Mouse (Mus musculus): Measurements from ENCODE around the gene Srgap3. TPM values are rescaled to one million over a fixed set of nuclear protein-coding genes. Genes with fewer than 3 reads are reported as not detected.
A peak's percentile ranks its signal among the peaks of the same experiment; 100 is the strongest.

The Srgap3 gene
- 5.5 and 5.8 TPM in 2 replicates for polyA plus RNA-seq (2012; rRNA removed)

GRCm38 (mm10) chr6:112946895-112947436, at the start of gene Srgap3:
Gene Srgap3 (minus strand): TSS chr6:112947266.
- H3K27me3 ChIP-seq (replicated peaks; ENCODE audit: control insufficient read depth, insufficient read depth, low read length), result no peaks in the 10 kb centered on the region
- WGBS, result 1% methylated on average over 31 of the region's 31 CpGs
- peak within 1 kb of the TSS; percentile 56 for H3K4me3 ChIP-seq (ENCODE audit: insufficient read depth, low read depth, low read length)
- TF ChIP-seq POLR2A (IDR thresholded peaks at IDR 0.05; ENCODE audit: low read depth, low read length), result no peak
- H3K36me3 ChIP-seq (ENCODE audit: control insufficient read depth, insufficient read depth, low read length), result no peaks in the 10 kb centered on the region
- peaks cover 6% of the 10 kb centered on the region for H3K4me1 ChIP-seq (ENCODE audit: control insufficient read depth, insufficient read depth, low read length)
- DNase-seq, result peak; percentile 83
- H3K27ac ChIP-seq (ENCODE audit: insufficient read depth, low read depth, low read length), result peak within 1 kb of the TSS; percentile 17

DNA sequence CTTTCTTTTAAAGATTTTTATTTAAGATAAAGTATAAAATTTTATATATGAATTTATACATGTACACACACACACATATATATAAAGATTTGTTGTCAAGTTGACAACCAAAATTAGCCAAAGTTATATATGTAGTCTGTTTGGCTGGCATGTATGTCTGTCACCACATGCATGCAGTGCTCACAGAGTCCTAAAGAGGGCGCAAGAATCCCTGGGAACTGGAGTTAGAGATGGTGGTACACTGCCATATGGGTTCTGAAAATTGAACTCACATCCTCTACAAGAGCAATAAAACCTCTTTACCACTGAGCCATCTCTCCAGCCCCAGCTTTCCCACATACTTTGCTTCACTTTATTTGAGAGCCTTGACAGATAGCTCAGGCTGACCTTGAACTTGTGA, 48.6 kb upstream of the Srgap3 start:
- Histone ChIP-seq H3K4me3 (ENCODE audit: insufficient read depth, low read depth, low read length) (no peak overlapping the region), H3K27me3 (replicated peaks; ENCODE audit: control insufficient read depth, insufficient read depth, low read length) (no peaks in the 10 kb centered on the region), H3K4me1 (ENCODE audit: control insufficient read depth, insufficient read depth, low read length) (no peaks in the 10 kb centered on the region), H3K36me3 (ENCODE audit: control insufficient read depth, insufficient read depth, low read length) (no peaks in the 10 kb centered on the region), H3K27ac (ENCODE audit: insufficient read depth, low read depth, low read length) (no peak overlapping the region)
- no peak for DNase-seq
- no peak for TF ChIP-seq POLR2A (IDR thresholded peaks at IDR 0.05; ENCODE audit: low read depth, low read length)
- no peak for TF ChIP-seq CTCF (conservative IDR thresholded peaks at IDR 0.05; ENCODE audit: insufficient read depth, insufficient read length, low read depth, low read length)
- WGBS, result 56% methylated on average over 1 of the region's 1 CpGs

DNA sequence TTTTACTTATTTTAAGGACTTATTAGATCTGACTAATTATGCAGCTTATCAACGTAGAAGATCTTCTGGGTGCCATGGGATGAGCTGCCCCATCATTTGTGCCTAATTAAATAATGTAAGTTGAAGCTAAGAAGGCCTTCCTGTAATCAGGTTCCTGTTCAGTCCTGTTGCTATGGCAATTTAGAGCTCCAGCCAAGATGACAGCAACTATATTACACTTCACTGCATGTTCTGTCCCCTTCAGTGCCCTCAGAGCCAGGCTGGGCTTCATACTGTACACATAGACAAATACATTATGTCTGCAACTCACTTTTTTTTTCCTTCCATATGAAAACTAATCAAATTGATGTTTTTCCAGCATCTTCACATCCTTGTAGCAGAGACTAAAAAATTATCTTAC, 43.1 kb upstream of the Srgap3 start:
- TF ChIP-seq CTCF (conservative IDR thresholded peaks at IDR 0.05; ENCODE audit: insufficient read depth, insufficient read length, low read depth, low read length) (no peak), POLR2A (IDR thresholded peaks at IDR 0.05; ENCODE audit: low read depth, low read length) (no peak)

DNA sequence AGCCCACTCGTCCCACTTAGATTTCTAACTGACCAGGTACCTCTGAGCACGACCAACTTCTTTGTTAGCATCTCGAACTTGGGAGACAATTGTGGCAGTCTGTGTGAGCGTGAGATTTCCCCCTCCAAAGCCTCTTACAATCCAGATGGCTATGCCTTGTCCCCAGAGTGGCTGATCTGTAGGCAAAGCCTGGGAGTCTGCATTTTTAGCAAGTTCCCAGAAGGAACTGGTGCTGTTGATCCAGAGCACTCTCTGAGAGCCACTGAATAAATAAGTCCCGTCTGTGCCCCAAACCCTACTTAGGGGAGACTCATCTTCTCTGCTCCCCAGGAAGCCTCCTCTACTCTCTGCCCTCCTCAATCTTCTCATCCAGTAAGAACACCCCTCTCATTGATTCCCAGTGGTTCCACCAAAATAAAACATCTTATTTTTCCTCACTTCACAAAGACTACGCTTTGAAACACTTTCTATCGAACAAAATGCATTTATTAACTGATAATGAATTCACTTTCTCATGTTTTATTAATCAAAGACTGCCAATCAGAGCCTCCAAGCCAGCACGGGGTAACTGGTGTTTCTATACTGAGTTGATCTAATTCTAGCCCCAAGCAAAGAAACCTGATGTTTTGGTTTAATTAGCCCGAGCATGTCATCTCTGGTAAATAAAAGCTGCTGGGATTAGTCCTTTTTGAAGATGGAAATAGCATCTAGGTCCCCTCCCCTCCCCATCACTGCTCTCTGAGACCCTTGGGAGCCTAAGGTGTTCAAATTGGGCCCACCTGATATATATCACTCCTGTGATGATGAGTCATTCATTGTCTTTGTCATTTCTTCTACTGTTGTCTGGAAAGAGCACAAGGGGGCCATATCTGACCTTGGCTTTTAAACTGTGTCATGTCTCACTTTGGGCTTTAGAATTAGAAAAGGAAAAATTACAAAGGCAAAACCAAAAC, 38.6 kb upstream of the Srgap3 start:
- 79% methylated on average over 9 of the region's 9 CpGs for WGBS
- Histone ChIP-seq H3K4me3 (ENCODE audit: insufficient read depth, low read depth, low read length) (no peak overlapping the region), H3K4me1 (ENCODE audit: control insufficient read depth, insufficient read depth, low read length) (no peaks in the 10 kb centered on the region), H3K27me3 (replicated peaks; ENCODE audit: control insufficient read depth, insufficient read depth, low read length) (no peaks in the 10 kb centered on the region), H3K27ac (ENCODE audit: insufficient read depth, low read depth, low read length) (no peak overlapping the region), H3K36me3 (ENCODE audit: control insufficient read depth, insufficient read depth, low read length) (no peaks in the 10 kb centered on the region)
- no peak for DNase-seq
- TF ChIP-seq POLR2A (IDR thresholded peaks at IDR 0.05; ENCODE audit: low read depth, low read length) (no peak), CTCF (conservative IDR thresholded peaks at IDR 0.05; ENCODE audit: insufficient read depth, insufficient read length, low read depth, low read length) (no peak)

More for the DNA sequence above, 43.1 kb upstream of the Srgap3 start:
- H3K27me3 ChIP-seq (replicated peaks; ENCODE audit: control insufficient read depth, insufficient read depth, low read length), result no peaks in the 10 kb centered on the region
- no peak for DNase-seq
- H3K4me3 ChIP-seq (ENCODE audit: insufficient read depth, low read depth, low read length), result no peak overlapping the region
- 61% methylated on average over 1 of the region's 1 CpGs for WGBS
- H3K27ac ChIP-seq (ENCODE audit: insufficient read depth, low read depth, low read length), result no peak overlapping the region
- H3K36me3 ChIP-seq (ENCODE audit: control insufficient read depth, insufficient read depth, low read length), result no peaks in the 10 kb centered on the region
- no peaks in the 10 kb centered on the region for H3K4me1 ChIP-seq (ENCODE audit: control insufficient read depth, insufficient read depth, low read length)

- Histone ChIP-seq H3K36me3 (ENCODE audit: control insufficient read depth, insufficient read depth, low read length) (no peaks in the 10 kb centered on the region), H3K27me3 (replicated peaks; ENCODE audit: control insufficient read depth, insufficient read depth, low read length) (no peaks in the 10 kb centered on the region), H3K4me3 (ENCODE audit: insufficient read depth, low read depth, low read length) (no peak overlapping the region), H3K27ac (ENCODE audit: insufficient read depth, low read depth, low read length) (no peak overlapping the region), H3K4me1 (ENCODE audit: control insufficient read depth, insufficient read depth, low read length) (no peaks in the 10 kb centered on the region)
- no peak for DNase-seq
- TF ChIP-seq CTCF (conservative IDR thresholded peaks at IDR 0.05; ENCODE audit: insufficient read depth, insufficient read length, low read depth, low read length) (no peak), POLR2A (IDR thresholded peaks at IDR 0.05; ENCODE audit: low read depth, low read length) (no peak)
- 26% methylated on average over 7 of the region's 7 CpGs for WGBS
Measured at GRCm38 (mm10) chr6:112982241-112982640, 35.2 kb upstream of the Srgap3 start.

GRCm38 (mm10) chr6:112978947-112979346, 31.9 kb upstream of the Srgap3 start:
- Histone ChIP-seq H3K36me3 (ENCODE audit: control insufficient read depth, insufficient read depth, low read length) (no peaks in the 10 kb centered on the region), H3K27ac (ENCODE audit: insufficient read depth, low read depth, low read length) (no peak overlapping the region), H3K4me3 (ENCODE audit: insufficient read depth, low read depth, low read length) (no peak overlapping the region), H3K4me1 (ENCODE audit: control insufficient read depth, insufficient read depth, low read length) (no peaks in the 10 kb centered on the region; the same call in 1 of the 2 replicates), H3K27me3 (replicated peaks; ENCODE audit: control insufficient read depth, insufficient read depth, low read length) (no peaks in the 10 kb centered on the region)
- TF ChIP-seq CTCF (conservative IDR thresholded peaks at IDR 0.05; ENCODE audit: insufficient read depth, insufficient read length, low read depth, low read length) (no peak), POLR2A (IDR thresholded peaks at IDR 0.05; ENCODE audit: low read depth, low read length) (no peak)
- DNase-seq, result no peak
- 91% methylated on average over 3 of the region's 3 CpGs for WGBS

DNA sequence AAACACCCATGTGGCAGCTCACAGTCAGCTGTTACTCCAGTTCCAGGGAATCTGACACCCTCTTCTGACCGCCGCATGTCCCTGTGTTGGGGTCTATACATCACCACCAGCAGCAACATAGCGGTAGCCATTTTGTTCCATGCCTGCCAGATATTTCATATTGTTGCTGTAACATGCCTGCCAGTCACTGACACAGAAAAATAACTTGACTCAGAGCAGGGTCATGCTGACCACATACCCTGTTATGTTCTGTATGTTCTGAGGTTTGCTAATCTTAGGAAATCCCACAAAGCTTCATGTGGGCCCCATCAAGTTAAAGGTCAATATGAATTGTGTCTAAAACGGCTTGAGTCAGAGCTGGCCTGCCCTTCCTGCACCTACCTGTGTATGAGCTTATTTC, 30.2 kb upstream of the Srgap3 start:
- no peak overlapping the region for H3K4me3 ChIP-seq (ENCODE audit: insufficient read depth, low read depth, low read length)
- H3K4me1 ChIP-seq (ENCODE audit: control insufficient read depth, insufficient read depth, low read length), result no peaks in the 10 kb centered on the region; the same call in 1 of the 2 replicates
- DNase-seq, result no peak
- TF ChIP-seq POLR2A (IDR thresholded peaks at IDR 0.05; ENCODE audit: low read depth, low read length), result no peak
- TF ChIP-seq CTCF (conservative IDR thresholded peaks at IDR 0.05; ENCODE audit: insufficient read depth, insufficient read length, low read depth, low read length), result no peak
- WGBS, result 84% methylated on average over 4 of the region's 4 CpGs
- no peaks in the 10 kb centered on the region for H3K27me3 ChIP-seq (replicated peaks; ENCODE audit: control insufficient read depth, insufficient read depth, low read length)
- no peaks in the 10 kb centered on the region for H3K36me3 ChIP-seq (ENCODE audit: control insufficient read depth, insufficient read depth, low read length)
- H3K27ac ChIP-seq (ENCODE audit: insufficient read depth, low read depth, low read length), result no peak overlapping the region

Data from kidney, adult 2 months (tissue).